Mouse (Mus musculus) v-Abl transformed pro-B cells (cell line): ENCODE measurements around the gene Ano4.

ENCODE experiments used
- in situ Hi-C, 2 experiments: fragments of 400-800 bp; cut with MboI; formaldehyde crosslinking; loops; one replicate each; pipeline ENCODE4 v1.15.1; 2025; ENCODE audit not compliant: unreplicated experiment in 2 of 2

The Ano4 gene

GRCm38 (mm10) chr10:88979451-88979850, 365.1 kb downstream of the Ano4 start:
- in situ Hi-C loops = no loop called here

GRCm38 (mm10) chr10:88978932-88979331, 365.6 kb downstream of the Ano4 start:
- in situ Hi-C loops = no loop called here

- in situ Hi-C loops = no loop called here
These were observed 373.4 kb downstream of the Ano4 start for GRCm38 (mm10) chr10:88970951-88971725.

GRCm38 (mm10) chr10:88968586-88968985, 376.0 kb downstream of the Ano4 start:
- in situ Hi-C loops = no loop called here

- in situ Hi-C loops = no loop called here
These were observed 383.8 kb downstream of the Ano4 start for GRCm38 (mm10) chr10:88960791-88961190.

- in situ Hi-C loops = no loop called here
These were observed 394.3 kb downstream of the Ano4 start for GRCm38 (mm10) chr10:88950297-88950653.

GRCm38 (mm10) chr10:88949649-88950296, 394.8 kb downstream of the Ano4 start:
- in situ Hi-C loops = no loop called here
